Mouse (Mus musculus) midbrain, embryonic 16.5 days (tissue): ENCODE measurements around the gene Casc3. TPM values are rescaled to one million over a fixed set of nuclear protein-coding genes. Genes with fewer than 3 reads are reported as not detected.

Experiments
- polyA plus RNA-seq: library from polyadenylated mRNA; unstranded; fragments of >200 nt; fragmentation: Nextera tagmentation; extraction: Ambion mirVana; gene quantifications from 2 replicates; pipeline ENCODE4 v1.2.1, GENCODE M21; 2015

Casc3 gene
- polyA plus RNA-seq, 1 experiment from 2014 or later, result 47.0 TPM

Other genes starting within 250 kb of the Casc3 start
- 119 and 121 TPM in 2 replicates for gene Ormdl3, start 217.5 kb upstream of the Casc3 start, polyA plus RNA-seq
- gene Lrrc3c, start 206.6 kb upstream of the Casc3 start, polyA plus RNA-seq, result not detected in 2 replicates
- 0.18 and 0.65 TPM in 2 replicates for gene Gm12355, start 179.2 kb upstream of the Casc3 start, polyA plus RNA-seq
- not detected in 2 replicates for gene Gsdma3, start 178.5 kb upstream of the Casc3 start, polyA plus RNA-seq
- not detected in 2 replicates for gene Gsdma2, start 158.1 kb upstream of the Casc3 start, polyA plus RNA-seq
- gene Gsdma, start 140.6 kb upstream of the Casc3 start, polyA plus RNA-seq, result not detected in 2 replicates
- 175 and 182 TPM in 2 replicates for gene Psmd3, start 122.4 kb upstream of the Casc3 start, polyA plus RNA-seq
- not detected in 2 replicates for gene Csf3, start 103.6 kb upstream of the Casc3 start, polyA plus RNA-seq
- 75.1 and 77.5 TPM in 2 replicates for gene Med24, start 75.5 kb upstream of the Casc3 start, polyA plus RNA-seq
- gene Thra, start 64.3 kb upstream of the Casc3 start, polyA plus RNA-seq, result 139 and 149 TPM in 2 replicates
- 3.5 and 5.2 TPM in 2 replicates for gene Nr1d1, start 29.6 kb upstream of the Casc3 start, polyA plus RNA-seq
- 29.2 and 33.2 TPM in 2 replicates for gene Msl1, start 9.4 kb upstream of the Casc3 start, polyA plus RNA-seq
- 9.6 and 10.6 TPM in 2 replicates for gene Rapgefl1, start 31.9 kb downstream of the Casc3 start, polyA plus RNA-seq
- 4.5 and 4.7 TPM in 2 replicates for gene Wipf2, start 58.7 kb downstream of the Casc3 start, polyA plus RNA-seq
- 2.4 TPM in 2 replicates for gene Cdc6, start 102.9 kb downstream of the Casc3 start, polyA plus RNA-seq
- 9.5 and 9.6 TPM in 2 replicates for gene Rara, start 122.9 kb downstream of the Casc3 start, polyA plus RNA-seq
- 1.0 and 1.9 TPM in 2 replicates for gene Gjd3, start 178.1 kb downstream of the Casc3 start, polyA plus RNA-seq
- gene Top2a, start 219.3 kb downstream of the Casc3 start, polyA plus RNA-seq, result 20.4 and 29.1 TPM in 2 replicates
- 117 and 119 TPM in 2 replicates for gene Igfbp4, start 236.3 kb downstream of the Casc3 start, polyA plus RNA-seq